Mouse (Mus musculus) intestine, embryonic 15.5 days (tissue): ENCODE data around the gene S1pr3. TPM values are rescaled to one million over a fixed set of nuclear protein-coding genes. Genes with fewer than 3 reads are reported as not detected.

Source experiments
- ATAC-seq: fragments of 200-750 bp; cut with Nextera tagmentation; 2 replicates; pipeline ENCODE4 v1.8.0; 2017; ENCODE audit warnings: moderate TSS enrichment, moderate library complexity
- H3K27ac ChIP-seq: fragments of 300-500 bp; sonication (generic); 2 replicates; pipeline ENCODE4 v1.5.1; 2015; ENCODE audit warnings: mild to moderate bottlenecking, inconsistent platforms
- H3K27me3 ChIP-seq: fragments of 300-500 bp; sonication (generic); replicated peaks from 2 replicates; pipeline ENCODE4 v1.6.1; 2015; ENCODE audit warnings: inconsistent platforms
- H3K36me3 ChIP-seq: fragments of 300-500 bp; sonication (generic); 2 replicates; pipeline ENCODE4 v1.6.1; 2015; ENCODE audit warnings: inconsistent platforms
- H3K4me1 ChIP-seq: fragments of 300-500 bp; sonication (generic); replicated peaks from 2 replicates; pipeline ENCODE4 v1.6.1; 2015; ENCODE audit warnings: inconsistent platforms
- H3K4me2 ChIP-seq: fragments of 300-500 bp; sonication (generic); replicated peaks from 2 replicates; pipeline ENCODE4 v1.6.1; 2015; ENCODE audit warnings: mild to moderate bottlenecking, inconsistent platforms
- H3K4me3 ChIP-seq: fragments of 300-500 bp; sonication (generic); replicated peaks from 2 replicates; pipeline ENCODE4 v1.5.1; 2015; ENCODE audit warnings: inconsistent platforms
- H3K9ac ChIP-seq: fragments of 300-500 bp; sonication (generic); 2 replicates; pipeline ENCODE4 v1.6.1; 2015; ENCODE audit warnings: inconsistent platforms
- H3K9me3 ChIP-seq: fragments of 300-500 bp; sonication (generic); 2 replicates; pipeline ENCODE4 v1.6.1; 2016; ENCODE audit warnings: inconsistent platforms
- WGBS: fragments of 180-500 bp; shearing (Covaris S2); methylation state at CpG from one replicate; pipeline ENCODE4 v1.1.7; 2015; 5-methylcytosine and 5-hydroxymethylcytosine counted together
- polyA plus RNA-seq: library from polyadenylated mRNA; unstranded; fragments of >200 nt; fragmentation: Nextera tagmentation; extraction: Ambion mirVana; gene quantifications from 2 replicates; pipeline ENCODE4 v1.2.1, GENCODE M21; 2015

Gene S1pr3
- 42.3 and 46.6 TPM in 2 replicates for polyA plus RNA-seq

DNA sequence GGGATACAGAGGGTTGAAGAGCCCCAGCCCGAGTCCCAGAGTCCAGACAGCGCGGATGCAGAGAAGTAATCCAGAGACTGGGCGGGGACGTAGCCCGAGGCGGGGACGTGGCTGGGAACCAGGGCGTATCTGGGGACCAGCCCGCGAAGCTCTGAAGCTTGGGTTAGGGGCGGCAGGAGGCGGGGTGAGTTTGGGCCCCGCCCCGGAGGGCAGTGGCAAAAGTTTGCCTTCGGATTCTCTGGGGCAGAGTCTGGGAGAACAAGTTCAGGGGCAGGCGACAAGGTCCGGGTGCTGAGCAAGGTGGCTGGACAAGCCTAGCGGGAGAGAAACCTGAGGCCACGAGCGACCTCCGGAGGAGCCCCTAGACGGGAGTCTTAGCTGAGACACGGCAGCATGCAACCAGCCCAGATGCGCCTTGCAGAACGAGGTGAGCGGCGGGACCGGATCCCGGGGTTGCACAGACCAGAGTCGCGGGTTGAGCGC is at the start of gene S1pr3:
TSS of gene S1pr3 (plus strand) at position 121 of the 483 bp plus-strand sequence.
- under 1% methylated on average over 33 of the region's 33 CpGs for WGBS
- no peaks in the 10 kb centered on the region for H3K9me3 ChIP-seq
- H3K4me3 ChIP-seq, result peak within 1 kb of the TSS; percentile 54
- peak within 1 kb of the TSS; percentile 80 for H3K27ac ChIP-seq
- peak within 1 kb of the TSS; percentile 73 for H3K4me2 ChIP-seq
- H3K36me3 ChIP-seq, result no peaks in the 10 kb centered on the region
- peak; percentile 88 for ATAC-seq
- H3K9ac ChIP-seq, result peak within 1 kb of the TSS; percentile 72
- H3K27me3 ChIP-seq, result no peaks in the 10 kb centered on the region
- peaks cover 13% of the 10 kb centered on the region for H3K4me1 ChIP-seq

DNA sequence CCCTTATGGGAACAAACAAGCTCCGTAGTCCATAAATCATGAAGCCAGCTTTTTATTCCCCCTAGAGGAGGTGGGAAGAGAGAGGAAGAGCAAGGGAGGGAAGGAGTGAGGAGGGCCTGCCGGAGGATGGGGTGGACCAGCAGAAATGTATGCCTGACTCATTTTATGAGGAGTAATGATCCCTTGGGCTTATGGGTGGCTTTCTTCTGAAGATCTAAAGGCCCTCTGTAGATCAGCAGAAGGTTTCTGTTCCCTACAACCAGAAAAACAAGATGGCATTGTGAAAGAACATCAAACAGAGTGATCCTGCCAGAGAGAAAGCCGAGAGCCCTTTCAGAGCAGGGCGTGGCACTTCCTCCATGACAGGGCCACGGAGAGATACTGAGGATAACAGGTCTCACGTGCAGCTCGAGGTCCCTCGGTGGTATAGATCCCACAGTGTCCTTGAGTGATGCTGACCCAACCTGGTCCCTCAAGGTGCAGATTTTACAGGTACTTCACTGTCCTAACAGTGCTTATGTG is 47.9 kb upstream of the S1pr3 start:
- H3K9ac ChIP-seq, result no peak overlapping the region
- H3K9me3 ChIP-seq, result no peaks in the 10 kb centered on the region
- WGBS, result 59% methylated on average over 8 of the region's 8 CpGs
- H3K36me3 ChIP-seq, result no peaks in the 10 kb centered on the region
- H3K27me3 ChIP-seq, result no peaks in the 10 kb centered on the region
- H3K4me3 ChIP-seq, result no peak overlapping the region
- H3K27ac ChIP-seq, result no peak overlapping the region
- ATAC-seq, result no peak
- no peak overlapping the region for H3K4me2 ChIP-seq
- no peaks in the 10 kb centered on the region for H3K4me1 ChIP-seq

DNA sequence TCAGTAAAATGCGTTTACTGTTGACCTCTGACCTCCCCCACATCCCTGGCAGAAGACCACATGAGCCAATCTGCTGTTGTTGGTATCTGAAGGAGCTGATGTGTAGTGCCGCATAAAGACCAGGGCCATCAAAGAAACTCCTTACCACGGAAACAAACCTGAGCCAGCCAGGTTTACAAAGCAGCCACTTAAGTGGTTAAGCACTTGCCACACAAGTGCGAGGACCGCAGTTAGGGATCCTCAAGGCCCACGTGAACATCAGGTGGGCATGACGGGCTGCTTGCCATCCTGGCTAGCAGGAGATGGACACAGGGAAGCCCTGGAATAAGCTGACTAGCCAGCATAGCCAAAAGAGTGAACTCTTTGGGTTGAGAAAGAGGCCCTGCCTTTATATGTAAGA is 45.0 kb upstream of the S1pr3 start:
- 80% methylated on average over 7 of the region's 7 CpGs for WGBS
- H3K4me3 ChIP-seq, result no peak overlapping the region
- no peak overlapping the region for H3K27ac ChIP-seq
- H3K9me3 ChIP-seq, result no peaks in the 10 kb centered on the region
- no peaks in the 10 kb centered on the region for H3K36me3 ChIP-seq
- H3K27me3 ChIP-seq, result no peaks in the 10 kb centered on the region
- no peak for ATAC-seq
- H3K4me1 ChIP-seq, result no peaks in the 10 kb centered on the region
- no peak overlapping the region for H3K9ac ChIP-seq
- no peak overlapping the region for H3K4me2 ChIP-seq

DNA sequence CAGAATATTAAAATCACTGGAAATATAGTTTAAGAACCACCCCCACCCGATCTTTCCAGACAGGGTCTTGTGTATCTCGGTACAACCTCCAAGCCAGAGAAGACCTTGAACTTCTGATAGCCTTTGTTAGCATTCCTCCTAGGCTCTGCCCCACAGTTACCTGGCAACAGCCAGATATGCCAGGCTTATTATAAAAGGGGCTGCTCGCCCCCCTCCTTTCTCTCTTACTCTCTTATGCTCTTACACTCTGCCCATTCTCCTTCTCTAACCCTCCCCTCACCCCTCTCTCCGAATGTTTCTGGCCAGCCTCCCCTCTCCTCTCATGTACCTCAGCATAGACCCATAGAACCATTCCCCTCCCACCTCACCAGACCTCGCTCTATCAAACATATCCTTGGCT is 44.5 kb upstream of the S1pr3 start:
- no peak overlapping the region for H3K27ac ChIP-seq
- H3K4me1 ChIP-seq, result no peaks in the 10 kb centered on the region
- 59% methylated on average over 5 of the region's 5 CpGs for WGBS
- ATAC-seq, result no peak
- H3K36me3 ChIP-seq, result no peaks in the 10 kb centered on the region
- no peaks in the 10 kb centered on the region for H3K27me3 ChIP-seq
- no peaks in the 10 kb centered on the region for H3K9me3 ChIP-seq
- H3K4me2 ChIP-seq, result no peak overlapping the region
- H3K4me3 ChIP-seq, result no peak overlapping the region
- H3K9ac ChIP-seq, result no peak overlapping the region

DNA sequence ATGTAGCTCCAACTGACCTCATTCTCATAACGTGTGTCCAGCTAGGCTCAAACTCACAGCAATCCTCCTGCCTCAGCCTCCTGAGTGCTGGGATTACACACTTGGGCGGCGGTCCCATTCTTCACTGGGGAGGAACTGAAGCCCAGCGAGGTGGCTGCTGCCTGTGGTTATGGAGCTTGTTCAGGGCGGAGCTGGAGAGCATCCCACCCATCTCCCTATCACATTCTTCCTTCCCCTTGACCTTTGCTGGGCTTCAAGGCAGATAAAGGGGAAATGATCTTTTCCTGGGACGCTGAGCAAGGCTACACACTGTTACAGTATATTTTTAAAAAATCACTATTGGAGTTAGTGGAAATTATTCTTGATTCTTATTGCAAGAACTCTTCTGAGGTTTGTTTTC is 43.2 kb upstream of the S1pr3 start:
- no peaks in the 10 kb centered on the region for H3K36me3 ChIP-seq
- WGBS, result 86% methylated on average over 6 of the region's 6 CpGs
- no peak overlapping the region for H3K4me2 ChIP-seq
- H3K9ac ChIP-seq, result no peak overlapping the region
- H3K27me3 ChIP-seq, result no peaks in the 10 kb centered on the region
- H3K9me3 ChIP-seq, result no peaks in the 10 kb centered on the region
- H3K4me1 ChIP-seq, result no peaks in the 10 kb centered on the region
- ATAC-seq, result no peak
- H3K27ac ChIP-seq, result no peak overlapping the region
- H3K4me3 ChIP-seq, result no peak overlapping the region

DNA sequence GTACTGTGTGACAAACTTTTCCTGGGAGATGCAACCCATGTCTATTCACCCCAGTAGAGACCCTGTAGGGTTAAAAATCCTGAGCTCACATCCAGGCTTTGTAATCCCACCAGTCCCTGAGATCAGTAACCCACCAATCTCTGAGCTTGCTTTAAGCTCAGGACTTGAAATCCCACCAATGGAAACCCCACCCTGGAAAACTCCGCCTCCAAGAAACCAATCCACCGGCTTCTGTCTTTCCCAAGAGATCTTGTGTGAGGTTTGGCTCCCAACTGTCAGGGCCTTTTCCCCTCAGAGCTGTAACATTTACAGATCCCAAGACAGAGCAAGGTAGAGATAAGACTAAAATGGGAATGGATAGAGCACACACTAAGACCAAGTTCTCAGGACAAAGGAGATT is 40.1 kb upstream of the S1pr3 start:
- no peaks in the 10 kb centered on the region for H3K27me3 ChIP-seq
- no peaks in the 10 kb centered on the region for H3K4me1 ChIP-seq
- H3K4me3 ChIP-seq, result no peak overlapping the region
- H3K9ac ChIP-seq, result no peak overlapping the region
- H3K36me3 ChIP-seq, result no peaks in the 10 kb centered on the region
- no peak for ATAC-seq
- no peaks in the 10 kb centered on the region for H3K9me3 ChIP-seq
- no peak overlapping the region for H3K27ac ChIP-seq
- H3K4me2 ChIP-seq, result no peak overlapping the region
- WGBS, result 70% methylated on average over 2 of the region's 2 CpGs

DNA sequence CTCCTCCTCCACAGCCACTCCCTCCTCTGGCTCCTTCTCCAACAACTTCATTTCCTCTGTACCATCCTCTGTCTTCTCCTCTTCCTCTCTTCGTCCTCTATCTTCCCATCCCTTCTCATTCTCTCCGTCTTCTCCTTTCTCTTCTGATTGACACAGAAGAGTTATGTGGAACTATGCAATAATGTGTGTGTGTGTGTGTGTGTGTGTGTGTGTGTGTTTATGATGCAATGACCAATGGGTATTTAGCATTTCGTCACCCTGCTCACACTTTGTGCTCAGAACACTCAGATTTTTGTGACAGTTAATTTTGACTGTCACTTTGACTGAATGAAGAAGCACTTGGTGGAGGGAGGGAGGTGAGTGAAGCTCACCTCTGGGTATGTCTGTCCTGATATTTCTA is 39.1 kb upstream of the S1pr3 start:
- ATAC-seq, result no peak
- WGBS, result 90% methylated on average over 3 of the region's 3 CpGs

DNA sequence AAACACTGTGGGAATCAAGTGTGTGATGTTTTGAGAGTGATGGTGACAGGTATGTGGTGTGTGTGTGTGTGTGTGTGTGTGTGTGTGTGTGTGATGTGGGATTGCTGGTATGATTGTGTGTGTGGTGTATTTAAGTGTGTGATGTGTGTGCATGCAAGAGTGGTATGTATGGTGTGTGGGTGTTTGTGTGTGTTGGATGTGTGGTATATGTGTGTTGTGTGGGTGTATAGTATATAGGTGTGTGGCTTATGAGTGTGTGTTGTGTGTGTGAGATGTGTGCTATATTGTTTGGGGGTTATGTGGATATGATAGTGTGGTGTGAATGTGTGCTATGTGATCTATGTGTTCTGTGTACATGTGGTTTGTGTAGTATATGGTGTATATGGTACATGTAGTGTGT is 35.4 kb upstream of the S1pr3 start:
- Histone ChIP-seq H3K9ac (no peak overlapping the region), H3K27me3 (no peaks in the 10 kb centered on the region), H3K4me1 (peaks cover 6% of the 10 kb centered on the region; the same call in 1 of the 2 replicates), H3K4me2 (no peak overlapping the region), H3K9me3 (no peaks in the 10 kb centered on the region), H3K4me3 (no peak overlapping the region), H3K36me3 (no peaks in the 10 kb centered on the region), H3K27ac (no peak overlapping the region)
- no peak for ATAC-seq

More for the DNA sequence above, 39.1 kb upstream of the S1pr3 start:
- Histone ChIP-seq H3K27ac (no peak overlapping the region), H3K4me2 (no peak overlapping the region), H3K4me1 (0 out of 2 replicates have a peak, but pooled peaks cover under 1% of the 10 kb centered on the region), H3K36me3 (no peaks in the 10 kb centered on the region), H3K4me3 (no peak overlapping the region), H3K9ac (no peak overlapping the region), H3K27me3 (no peaks in the 10 kb centered on the region), H3K9me3 (no peaks in the 10 kb centered on the region)

DNA sequence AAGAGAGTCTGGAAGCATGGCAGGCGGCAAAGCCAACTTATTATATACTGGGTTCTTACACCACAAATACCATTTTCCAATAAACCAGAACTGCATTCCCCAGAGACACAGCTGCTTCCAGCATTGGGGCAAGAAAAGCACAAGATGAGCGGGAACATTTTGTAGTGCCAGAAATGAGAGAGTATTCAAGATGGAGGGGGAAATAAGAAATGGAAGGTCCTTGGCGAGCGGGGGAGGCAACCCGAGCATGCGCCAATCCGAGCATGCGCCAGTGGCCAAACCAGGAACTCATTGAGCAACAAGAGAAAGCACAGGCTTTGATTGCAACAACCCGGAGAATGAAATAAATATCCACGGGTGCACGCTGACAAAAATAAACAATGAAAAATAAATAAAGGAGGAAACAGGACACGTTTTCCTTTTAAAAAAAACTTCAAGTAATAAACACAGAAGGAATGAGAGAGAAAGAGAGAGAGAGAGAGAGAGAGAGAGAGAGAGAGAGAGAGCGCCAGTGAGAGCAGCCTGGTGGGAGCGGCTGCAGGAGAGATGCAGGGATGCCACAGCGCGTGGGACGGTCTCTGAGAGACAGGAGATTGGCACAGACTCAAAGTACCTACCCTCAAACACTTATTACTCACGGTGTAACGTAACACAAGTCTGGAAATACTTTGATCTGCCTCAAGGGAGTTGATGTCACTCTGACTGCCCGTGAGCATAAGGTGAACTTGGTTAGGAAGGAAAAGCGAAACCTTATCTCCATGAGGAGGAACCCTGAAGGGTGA is 34.2 kb upstream of the S1pr3 start:
- Histone ChIP-seq H3K4me2 (no peak overlapping the region), H3K4me1 (peaks cover 9% of the 10 kb centered on the region), H3K27me3 (no peaks in the 10 kb centered on the region), H3K36me3 (no peaks in the 10 kb centered on the region), H3K9me3 (no peaks in the 10 kb centered on the region), H3K9ac (no peak overlapping the region), H3K4me3 (no peak overlapping the region), H3K27ac (no peak overlapping the region)
- 62% methylated on average over 21 of the region's 21 CpGs for WGBS
- no peak for ATAC-seq

DNA sequence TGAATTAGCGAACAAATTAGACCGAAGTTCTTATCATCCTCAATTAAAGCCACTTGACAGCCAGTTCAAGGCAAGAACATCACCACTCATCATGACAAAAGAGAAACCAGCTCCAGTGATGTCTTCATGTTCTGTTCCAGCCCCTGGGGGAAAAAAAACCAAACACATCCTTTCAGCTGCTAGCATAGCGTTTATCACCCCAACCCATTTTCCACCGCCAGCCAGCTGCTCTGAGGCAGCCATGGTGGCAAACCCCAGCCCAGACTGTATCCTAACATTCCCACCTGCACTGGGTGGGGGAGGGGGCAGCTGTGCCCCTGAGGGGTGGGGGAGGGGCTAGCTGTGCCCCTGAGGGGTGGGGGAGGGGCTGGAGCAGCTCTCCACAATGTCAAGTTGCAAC is 30.3 kb upstream of the S1pr3 start:
- Histone ChIP-seq H3K4me1 (peaks cover 15% of the 10 kb centered on the region), H3K27ac (no peak overlapping the region), H3K9me3 (no peaks in the 10 kb centered on the region), H3K4me2 (peak overlapping the region; percentile 31; the same call in 1 of the 2 replicates), H3K27me3 (no peaks in the 10 kb centered on the region), H3K36me3 (no peaks in the 10 kb centered on the region), H3K4me3 (no peak overlapping the region), H3K9ac (no peak overlapping the region; the same call in 1 of the 2 replicates)
- peak; percentile 43; the same call in 1 of the 2 replicates for ATAC-seq
- 52% methylated on average over 4 of the region's 4 CpGs for WGBS

DNA sequence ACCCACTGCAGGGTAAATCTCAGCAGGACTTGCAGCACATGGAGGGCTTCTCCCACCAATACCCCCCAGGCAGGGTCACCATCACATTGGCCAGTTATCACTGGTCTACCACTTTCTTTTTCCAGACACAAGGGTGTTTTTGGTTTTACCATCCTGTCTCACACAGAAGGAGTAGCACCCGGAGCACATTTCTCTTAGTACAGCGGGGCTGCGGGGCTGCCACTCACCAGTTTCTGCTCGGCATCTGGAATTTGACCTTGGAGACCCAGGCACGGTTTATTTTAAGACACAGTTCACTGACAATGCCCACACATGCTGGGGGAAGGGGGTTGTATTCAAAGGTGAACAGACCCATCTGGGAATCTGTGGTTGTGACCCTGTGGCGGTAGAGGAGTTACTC is 28.8 kb upstream of the S1pr3 start:
- Histone ChIP-seq H3K27ac (no peak overlapping the region), H3K9me3 (no peaks in the 10 kb centered on the region), H3K9ac (no peak overlapping the region), H3K27me3 (no peaks in the 10 kb centered on the region), H3K4me2 (no peak overlapping the region), H3K36me3 (no peaks in the 10 kb centered on the region), H3K4me1 (peaks cover 12% of the 10 kb centered on the region), H3K4me3 (no peak overlapping the region)
- ATAC-seq, result no peak
- WGBS, result 22% methylated on average over 6 of the region's 6 CpGs

DNA sequence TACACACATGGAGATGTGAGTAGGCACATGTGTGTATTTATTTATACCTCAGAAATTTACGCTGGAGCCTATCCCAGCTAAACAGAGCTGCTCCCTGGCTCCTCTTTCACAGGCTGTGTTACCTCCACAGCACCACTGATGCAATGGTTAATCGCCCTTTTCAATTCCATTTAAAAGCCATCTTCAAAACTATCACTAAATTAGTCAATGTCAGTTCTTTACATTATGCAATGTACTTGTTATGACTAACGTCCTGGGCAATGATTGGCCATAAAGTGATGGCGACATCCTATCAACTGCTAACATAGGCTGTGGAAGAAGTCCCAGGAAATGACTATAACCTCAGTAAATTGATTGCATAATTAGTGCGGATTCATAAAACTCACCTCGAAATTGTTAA is 26.9 kb upstream of the S1pr3 start:
- Histone ChIP-seq H3K36me3 (no peaks in the 10 kb centered on the region), H3K4me2 (no peak overlapping the region), H3K4me1 (peaks cover 11% of the 10 kb centered on the region), H3K9me3 (no peaks in the 10 kb centered on the region), H3K9ac (no peak overlapping the region), H3K4me3 (no peak overlapping the region), H3K27me3 (no peaks in the 10 kb centered on the region), H3K27ac (no peak overlapping the region)
- WGBS, result 84% methylated on average over 6 of the region's 6 CpGs
- ATAC-seq, result no peak

DNA sequence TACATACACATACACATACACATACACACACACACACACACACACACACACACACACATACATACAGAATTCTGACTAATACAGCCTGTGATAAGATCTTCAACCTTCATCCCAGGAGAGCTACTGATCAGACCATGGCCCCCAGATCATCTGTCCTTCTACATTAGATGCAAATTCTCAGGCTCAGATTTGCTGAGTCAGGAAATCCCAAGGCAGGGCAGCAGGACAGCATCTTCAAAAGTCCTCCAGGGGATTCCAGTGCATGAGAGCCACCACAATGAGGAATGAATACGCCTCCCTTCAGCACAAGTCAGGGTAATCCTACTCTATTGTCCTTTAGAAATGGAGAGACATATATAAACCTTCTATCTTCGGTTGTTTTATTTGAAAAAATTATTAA is 23.5 kb upstream of the S1pr3 start:
- no peak overlapping the region for H3K9ac ChIP-seq
- H3K36me3 ChIP-seq, result no peaks in the 10 kb centered on the region
- H3K9me3 ChIP-seq, result no peaks in the 10 kb centered on the region
- no peak overlapping the region for H3K4me2 ChIP-seq
- H3K27me3 ChIP-seq, result no peaks in the 10 kb centered on the region
- ATAC-seq, result no peak
- H3K4me1 ChIP-seq, result no peaks in the 10 kb centered on the region
- no peak overlapping the region for H3K27ac ChIP-seq
- WGBS, result 78% methylated on average over 2 of the region's 2 CpGs
- H3K4me3 ChIP-seq, result no peak overlapping the region
